Mouse (Mus musculus): ENCODE measurements at regions not wholly inside any gene's neighbourhood (a gene's known extent, or its start where the extent isn't known, plus 50 kb on each side); places are given as distances from the start of the nearest gene placed in this dataset.

DNA sequence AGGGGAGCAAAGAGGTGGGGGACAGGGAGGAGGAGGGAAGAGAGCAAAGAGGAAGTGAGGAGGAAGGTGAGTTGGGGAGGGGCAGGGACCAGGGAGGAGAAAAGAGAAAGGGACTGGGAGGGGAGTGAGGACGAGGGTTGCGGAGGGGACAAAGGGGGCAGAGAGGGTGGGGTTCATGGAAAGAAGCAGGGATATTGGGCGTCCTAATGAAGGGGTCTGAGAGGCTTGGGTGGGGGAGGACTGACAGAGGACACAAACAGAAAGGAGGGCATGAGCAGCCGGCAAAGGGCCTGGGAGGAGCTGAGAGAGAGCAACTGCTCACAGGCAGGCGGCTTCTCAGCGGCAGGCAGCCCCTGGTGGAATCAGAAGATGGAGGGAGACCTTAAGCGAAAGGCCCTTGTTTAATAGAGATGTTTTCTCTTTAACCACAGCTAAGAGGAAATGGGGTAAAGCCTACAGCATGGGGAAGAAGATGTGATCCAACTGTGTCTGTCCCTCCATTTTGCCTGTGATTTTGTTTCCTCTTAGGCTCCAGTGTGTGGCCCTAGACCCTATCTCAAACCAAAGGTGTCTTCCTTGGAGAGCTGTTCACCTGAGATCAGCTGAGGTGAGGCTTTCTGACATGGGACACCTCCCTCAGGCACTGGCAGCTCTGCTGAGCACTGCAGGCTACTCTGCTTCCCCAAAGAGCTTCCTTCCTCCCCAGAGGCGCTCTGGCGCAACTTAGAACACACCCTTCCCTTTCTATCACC lies 203.1 kb downstream of the Pten start:
- TF ChIP-seq EP300 (IDR thresholded peaks at IDR 0.05; ENCODE audit: insufficient read depth, low read depth, low read length) = peak; percentile 66
- TF ChIP-seq POLR2A (IDR thresholded peaks at IDR 0.05; ENCODE audit: insufficient read depth, low read length) = no peak

All from ES-Bruce4 (cell line).